Mouse (Mus musculus): Measurements from ENCODE around the gene Ano4. TPM values are rescaled to one million over a fixed set of nuclear protein-coding genes. Genes with fewer than 3 reads are reported as not detected.
"Not testable (repeated sequence)": the region's sequence is repeated elsewhere in the genome, so short reads cannot be mapped to it uniquely, and the experiment has no call there.

The Ano4 gene
- polyA plus RNA-seq, 1 experiment from 2014 or later: 7.5 TPM

- no peak overlapping the region for H3K9ac ChIP-seq (ENCODE audit: low read depth, low read length)
- no peak overlapping the region for H3K4me3 ChIP-seq (ENCODE audit: low read depth, low read length)
- WGBS (ENCODE audit: insufficient replicate concordance): 79% methylated on average over 4 of the region's 4 CpGs
- no peak for ATAC-seq (replicated peaks; ENCODE audit: insufficient number of reproducible peaks, low FRiP score, low TSS enrichment)
- H3K9me3 ChIP-seq (replicated peaks; ENCODE audit: control insufficient read depth, low read length): no peaks in the 10 kb centered on the region
- H3K4me2 ChIP-seq: no peak overlapping the region
- H3K36me3 ChIP-seq (ENCODE audit: control insufficient read depth, insufficient read depth, low read length): no peaks in the 10 kb centered on the region
- H3K27me3 ChIP-seq (ENCODE audit: control insufficient read depth, insufficient read depth, low read length): no peaks in the 10 kb centered on the region
- H3K4me1 ChIP-seq (ENCODE audit: control insufficient read depth, insufficient read depth, low read length): no peaks in the 10 kb centered on the region
- no peak overlapping the region for H3K27ac ChIP-seq (ENCODE audit: low read depth, low read length)
Observed at GRCm38 (mm10) chr10:89098183-89098582, 246.4 kb downstream of the Ano4 start.

DNA sequence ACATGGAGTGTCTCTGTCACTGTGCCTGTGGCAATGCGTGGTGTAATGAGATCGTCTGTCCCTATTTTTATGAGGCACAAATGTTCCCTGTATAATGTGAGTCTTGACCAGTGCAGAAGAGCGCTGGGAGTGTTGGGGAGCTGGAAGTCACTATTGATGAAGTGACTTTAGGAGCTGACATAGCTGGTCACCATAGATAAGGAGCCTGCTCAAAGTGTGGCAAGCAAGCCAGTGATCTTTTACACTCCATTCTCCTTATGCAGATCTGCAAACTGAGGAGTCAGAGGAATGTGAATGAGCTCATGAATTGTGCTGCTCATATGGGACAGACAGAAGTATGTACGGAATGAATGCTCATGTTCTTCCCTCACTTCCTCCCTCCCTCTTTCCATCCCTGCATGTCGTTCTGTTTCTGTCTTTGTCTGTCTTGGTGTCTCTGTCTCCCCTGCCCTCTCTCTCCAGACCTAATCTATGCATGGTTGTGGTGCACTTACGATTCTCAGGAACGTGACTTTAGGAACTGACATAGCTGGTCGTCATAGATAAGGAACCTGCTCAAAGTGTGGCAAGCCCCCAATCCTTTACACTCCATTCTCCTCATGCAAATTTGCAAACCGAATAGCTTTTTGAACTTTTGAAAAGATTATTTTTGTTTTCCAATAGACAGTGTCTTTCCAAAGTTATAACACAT is 252.1 kb downstream of the Ano4 start:
- Histone ChIP-seq H3K9me3 (replicated peaks; ENCODE audit: control insufficient read depth, low read length) (no peaks in the 10 kb centered on the region), H3K27me3 (ENCODE audit: control insufficient read depth, insufficient read depth, low read length) (no peaks in the 10 kb centered on the region), H3K27ac (ENCODE audit: low read depth, low read length) (peak overlapping the region; percentile 54; the same call in 1 of the 2 replicates), H3K36me3 (ENCODE audit: control insufficient read depth, insufficient read depth, low read length) (no peaks in the 10 kb centered on the region), H3K9ac (ENCODE audit: low read depth, low read length) (no peak overlapping the region), H3K4me2 (0 out of 2 replicates have a peak overlapping the region, but pooled peaks have one; percentile 8), H3K4me3 (ENCODE audit: low read depth, low read length) (no peak overlapping the region), H3K4me1 (ENCODE audit: control insufficient read depth, insufficient read depth, low read length) (no peaks in the 10 kb centered on the region)
- peak; percentile 93 for ATAC-seq (replicated peaks; ENCODE audit: insufficient number of reproducible peaks, low FRiP score, low TSS enrichment)
- 44% methylated on average over 9 of the region's 9 CpGs for WGBS (ENCODE audit: insufficient replicate concordance)

DNA sequence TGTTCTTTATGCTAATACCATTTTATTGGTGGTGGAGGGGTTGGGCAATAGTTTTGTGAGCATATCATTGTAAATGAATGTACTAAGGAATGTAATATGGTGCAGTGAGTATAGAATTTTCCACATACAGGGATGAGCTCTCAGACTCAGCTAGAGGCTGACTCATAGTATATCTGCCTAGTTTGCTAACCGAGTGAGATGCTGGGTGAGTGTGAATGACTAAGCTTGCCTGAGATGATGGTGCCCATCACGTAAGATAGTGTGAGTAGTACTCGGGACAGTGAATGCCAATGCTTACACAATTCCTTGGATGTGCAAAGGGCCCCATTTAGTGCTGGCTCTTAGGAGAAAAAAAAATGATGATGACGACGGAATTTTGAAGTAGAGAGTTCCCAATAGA is 267.1 kb downstream of the Ano4 start:
- Histone ChIP-seq H3K9ac (ENCODE audit: low read depth, low read length) (no peak overlapping the region), H3K36me3 (ENCODE audit: control insufficient read depth, insufficient read depth, low read length) (no peaks in the 10 kb centered on the region), H3K4me1 (ENCODE audit: control insufficient read depth, insufficient read depth, low read length) (no peaks in the 10 kb centered on the region), H3K27ac (ENCODE audit: low read depth, low read length) (no peak overlapping the region), H3K9me3 (replicated peaks; ENCODE audit: control insufficient read depth, low read length) (no peaks in the 10 kb centered on the region), H3K27me3 (ENCODE audit: control insufficient read depth, insufficient read depth, low read length) (no peaks in the 10 kb centered on the region), H3K4me3 (ENCODE audit: low read depth, low read length) (no peak overlapping the region), H3K4me2 (no peak overlapping the region)
- ATAC-seq (replicated peaks; ENCODE audit: insufficient number of reproducible peaks, low FRiP score, low TSS enrichment): no peak
- WGBS (ENCODE audit: insufficient replicate concordance): 77% methylated on average over 5 of the region's 5 CpGs

DNA sequence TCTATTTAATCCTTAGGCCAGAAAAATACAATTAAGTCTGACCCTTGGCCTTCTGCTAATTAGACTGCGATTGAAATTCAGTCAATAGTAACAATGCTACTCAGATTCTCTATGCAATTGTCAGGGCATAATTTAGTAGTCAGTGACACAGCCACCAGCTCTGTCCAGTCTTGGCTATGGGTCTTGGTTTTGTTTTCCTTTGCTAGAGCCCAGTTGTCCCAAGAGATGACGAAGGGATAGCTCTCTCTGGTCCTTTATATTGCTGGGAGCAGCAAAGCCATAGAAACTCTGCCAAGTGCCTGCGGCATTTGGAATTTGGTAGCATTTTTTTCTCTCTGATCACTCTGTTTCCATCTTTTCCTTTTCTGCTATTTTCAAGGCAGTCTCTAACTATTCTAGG is 288.7 kb downstream of the Ano4 start:
- Histone ChIP-seq H3K4me1 (ENCODE audit: control insufficient read depth, insufficient read depth, low read length) (no peaks in the 10 kb centered on the region), H3K36me3 (ENCODE audit: control insufficient read depth, insufficient read depth, low read length) (no peaks in the 10 kb centered on the region), H3K9ac (ENCODE audit: low read depth, low read length) (no peak overlapping the region), H3K27ac (ENCODE audit: low read depth, low read length) (no peak overlapping the region), H3K4me3 (ENCODE audit: low read depth, low read length) (no peak overlapping the region), H3K9me3 (replicated peaks; ENCODE audit: control insufficient read depth, low read length) (no peaks in the 10 kb centered on the region), H3K4me2 (no peak overlapping the region), H3K27me3 (ENCODE audit: control insufficient read depth, insufficient read depth, low read length) (no peaks in the 10 kb centered on the region)
- ATAC-seq (replicated peaks; ENCODE audit: insufficient number of reproducible peaks, low FRiP score, low TSS enrichment): no peak
- WGBS (ENCODE audit: insufficient replicate concordance): 85% methylated on average over 3 of the region's 3 CpGs

GRCm38 (mm10) chr10:89044921-89045320 is 299.6 kb downstream of the Ano4 start:
- not testable (repeated sequence) for H3K4me1 ChIP-seq (ENCODE audit: control insufficient read depth, insufficient read depth, low read length); H3K4me2 ChIP-seq; H3K27me3 ChIP-seq (ENCODE audit: control insufficient read depth, insufficient read depth, low read length); ATAC-seq (replicated peaks; ENCODE audit: insufficient number of reproducible peaks, low FRiP score, low TSS enrichment); H3K4me3 ChIP-seq (ENCODE audit: low read depth, low read length); H3K9me3 ChIP-seq (replicated peaks; ENCODE audit: control insufficient read depth, low read length); H3K27ac ChIP-seq (ENCODE audit: low read depth, low read length); H3K9ac ChIP-seq (ENCODE audit: low read depth, low read length); H3K36me3 ChIP-seq (ENCODE audit: control insufficient read depth, insufficient read depth, low read length)
- 90% methylated on average over 12 of the region's 12 CpGs for WGBS (ENCODE audit: insufficient replicate concordance)

- no peak overlapping the region for H3K4me3 ChIP-seq (ENCODE audit: low read depth, low read length)
- no peak for ATAC-seq (replicated peaks; ENCODE audit: insufficient number of reproducible peaks, low FRiP score, low TSS enrichment)
- no peak overlapping the region for H3K4me2 ChIP-seq
- no peaks in the 10 kb centered on the region for H3K36me3 ChIP-seq (ENCODE audit: control insufficient read depth, insufficient read depth, low read length)
- H3K9ac ChIP-seq (ENCODE audit: low read depth, low read length): no peak overlapping the region
- H3K4me1 ChIP-seq (ENCODE audit: control insufficient read depth, insufficient read depth, low read length): no peaks in the 10 kb centered on the region
- no peaks in the 10 kb centered on the region for H3K27me3 ChIP-seq (ENCODE audit: control insufficient read depth, insufficient read depth, low read length)
- no peaks in the 10 kb centered on the region for H3K9me3 ChIP-seq (replicated peaks; ENCODE audit: control insufficient read depth, low read length)
- H3K27ac ChIP-seq (ENCODE audit: low read depth, low read length): no peak overlapping the region
- 69% methylated on average over 1 of the region's 1 CpGs for WGBS (ENCODE audit: insufficient replicate concordance)
Observed at GRCm38 (mm10) chr10:89044166-89044565, 300.4 kb downstream of the Ano4 start.

GRCm38 (mm10) chr10:89018926-89019325 is 325.6 kb downstream of the Ano4 start:
- 56% methylated on average over 5 of the region's 5 CpGs for WGBS (ENCODE audit: insufficient replicate concordance)
- H3K9me3 ChIP-seq (replicated peaks; ENCODE audit: control insufficient read depth, low read length): no peaks in the 10 kb centered on the region
- H3K27ac ChIP-seq (ENCODE audit: low read depth, low read length): no peak overlapping the region
- no peak overlapping the region for H3K4me2 ChIP-seq
- ATAC-seq (replicated peaks; ENCODE audit: insufficient number of reproducible peaks, low FRiP score, low TSS enrichment): no peak
- H3K36me3 ChIP-seq (ENCODE audit: control insufficient read depth, insufficient read depth, low read length): no peaks in the 10 kb centered on the region
- H3K27me3 ChIP-seq (ENCODE audit: control insufficient read depth, insufficient read depth, low read length): no peaks in the 10 kb centered on the region
- H3K4me3 ChIP-seq (ENCODE audit: low read depth, low read length): no peak overlapping the region
- no peaks in the 10 kb centered on the region for H3K4me1 ChIP-seq (ENCODE audit: control insufficient read depth, insufficient read depth, low read length)
- H3K9ac ChIP-seq (ENCODE audit: low read depth, low read length): no peak overlapping the region

DNA sequence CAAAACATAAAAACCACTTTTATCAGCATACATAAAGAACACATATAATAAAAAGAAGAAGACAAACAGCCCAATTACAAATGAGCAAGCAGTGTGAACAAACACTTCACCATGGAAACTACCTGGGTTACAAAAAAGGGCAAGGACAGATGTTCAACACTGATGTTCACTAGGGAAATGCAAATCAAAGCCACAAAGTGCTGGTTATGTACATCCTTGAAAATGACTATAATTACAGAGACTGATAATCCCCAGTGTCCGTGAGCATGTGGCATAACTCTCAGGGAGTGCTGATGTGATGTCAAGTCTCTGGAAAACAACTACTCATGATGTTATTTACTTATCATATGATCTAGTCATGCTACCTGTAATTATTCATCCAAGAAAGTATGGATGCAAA is 336.3 kb downstream of the Ano4 start:
- Histone ChIP-seq H3K36me3 (ENCODE audit: control insufficient read depth, insufficient read depth, low read length) (no peaks in the 10 kb centered on the region), H3K9me3 (replicated peaks; ENCODE audit: control insufficient read depth, low read length) (no peaks in the 10 kb centered on the region), H3K4me3 (ENCODE audit: low read depth, low read length) (no peak overlapping the region), H3K27ac (ENCODE audit: low read depth, low read length) (no peak overlapping the region), H3K4me1 (ENCODE audit: control insufficient read depth, insufficient read depth, low read length) (no peaks in the 10 kb centered on the region), H3K27me3 (ENCODE audit: control insufficient read depth, insufficient read depth, low read length) (no peaks in the 10 kb centered on the region), H3K4me2 (no peak overlapping the region), H3K9ac (ENCODE audit: low read depth, low read length) (no peak overlapping the region)
- WGBS (ENCODE audit: insufficient replicate concordance): 68% methylated on average over 1 of the region's 1 CpGs
- no peak for ATAC-seq (replicated peaks; ENCODE audit: insufficient number of reproducible peaks, low FRiP score, low TSS enrichment)

- Histone ChIP-seq H3K4me1 (ENCODE audit: control insufficient read depth, insufficient read depth, low read length) (no peaks in the 10 kb centered on the region), H3K9ac (ENCODE audit: low read depth, low read length) (no peak overlapping the region), H3K27ac (ENCODE audit: low read depth, low read length) (no peak overlapping the region), H3K4me2 (no peak overlapping the region), H3K27me3 (ENCODE audit: control insufficient read depth, insufficient read depth, low read length) (no peaks in the 10 kb centered on the region), H3K36me3 (ENCODE audit: control insufficient read depth, insufficient read depth, low read length) (no peaks in the 10 kb centered on the region), H3K4me3 (ENCODE audit: low read depth, low read length) (no peak overlapping the region), H3K9me3 (replicated peaks; ENCODE audit: control insufficient read depth, low read length) (no peaks in the 10 kb centered on the region)
- no peak for ATAC-seq (replicated peaks; ENCODE audit: insufficient number of reproducible peaks, low FRiP score, low TSS enrichment)
- 90% methylated on average over 3 of the region's 3 CpGs for WGBS (ENCODE audit: insufficient replicate concordance)
Observed at GRCm38 (mm10) chr10:89004518-89004917, 340.0 kb downstream of the Ano4 start.

Measured in heart, embryonic 11.5 days (tissue).